In the genomic region with DNA sequence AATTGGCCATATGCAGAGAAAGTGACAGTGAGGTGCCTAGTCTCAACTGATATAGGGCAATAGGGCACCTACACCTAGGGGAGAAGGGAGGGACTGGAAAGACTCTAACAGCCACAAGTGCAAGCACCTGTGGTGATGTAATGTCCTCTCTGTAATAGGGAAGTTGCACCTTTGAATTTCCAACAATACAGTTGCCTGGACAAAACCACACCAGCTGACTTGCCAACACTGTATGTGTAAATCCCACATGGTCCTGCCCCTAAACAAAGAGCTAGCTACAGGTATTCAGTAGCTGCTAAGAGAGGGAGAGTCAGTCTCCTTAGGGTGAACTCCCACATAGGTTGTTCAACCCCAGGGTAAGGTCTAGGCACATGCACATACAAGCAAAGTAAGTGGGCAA, we compare ENCODE assay signal across 34 mouse cellular contexts. TPM values are rescaled to one million over a fixed set of nuclear protein-coding genes. Genes with fewer than 3 reads are reported as not detected.
"Had no signal": no experiment of that assay in that cellular context is flagged by ENCODE, and none has a peak within 500 bp of the region (broad histone marks: within the 10 kb centered on the region; RNA-seq: fewer than 3 reads in every experiment).

No protein-coding gene starts in this region.

- H3K4me1 ChIP-seq: heart, embryonic 12.5 days; hindbrain, embryonic 13.5 days; hindbrain, embryonic 15.5 days; kidney, embryonic 15.5 days; limb, embryonic 13.5 days had no signal

- H3K9ac ChIP-seq: heart, embryonic 12.5 days; hindbrain, embryonic 13.5 days; hindbrain, embryonic 15.5 days; kidney, embryonic 15.5 days; limb, embryonic 13.5 days; limb, embryonic 15.5 days; liver, embryonic 13.5 days; liver, embryonic 15.5 days had no signal

- ATAC-seq: forebrain, embryonic 16.5 days; hindbrain, postnatal 0 days had no signal

- H3K36me3 ChIP-seq: heart, embryonic 12.5 days; hindbrain, embryonic 13.5 days; hindbrain, embryonic 15.5 days; kidney, embryonic 15.5 days; limb, embryonic 13.5 days; limb, embryonic 15.5 days; liver, embryonic 13.5 days; liver, embryonic 15.5 days had no signal

- H3K27me3 ChIP-seq: heart, embryonic 12.5 days; hindbrain, embryonic 13.5 days; hindbrain, embryonic 15.5 days; kidney, embryonic 15.5 days; limb, embryonic 13.5 days; limb, embryonic 15.5 days; liver, embryonic 13.5 days; liver, embryonic 15.5 days had no signal

- H3K27ac ChIP-seq: gastrocnemius, adult 2 months; heart, adult 2 months; hindbrain, embryonic 13.5 days; hindbrain, embryonic 15.5 days; hindbrain, postnatal 0 days; kidney, embryonic 15.5 days; kidney, postnatal 0 days; left cerebral cortex, adult 2 months; limb, embryonic 13.5 days; limb, embryonic 15.5 days; liver, embryonic 13.5 days; liver, embryonic 15.5 days had no signal

- H3K4me3 ChIP-seq: gastrocnemius, adult 2 months; heart, adult 2 months; heart, embryonic 12.5 days; hindbrain, embryonic 13.5 days; hindbrain, embryonic 15.5 days; kidney, embryonic 15.5 days; left cerebral cortex, adult 2 months; limb, embryonic 13.5 days; limb, embryonic 15.5 days; liver, embryonic 13.5 days; liver, embryonic 15.5 days had no signal

- DNase-seq: gastrocnemius, adult 2 months; gastrocnemius, postnatal 10 days; gastrocnemius, postnatal 25 days; heart, adult 2 months; heart, postnatal 14 days; heart, postnatal 4 days; kidney, adult 11 months; kidney, adult 2 months; kidney, adult 9 months; kidney, postnatal 14 days; kidney, postnatal 36 days; layer of hippocampus, adult 9-11 months; layer of hippocampus, postnatal 36 days; left cerebral cortex, postnatal 4 days; liver, embryonic 13.5 days had no signal

- H3K4me2 ChIP-seq: heart, embryonic 12.5 days; hindbrain, embryonic 13.5 days; hindbrain, embryonic 15.5 days; kidney, embryonic 15.5 days; limb, embryonic 13.5 days; limb, embryonic 15.5 days; liver, embryonic 13.5 days; liver, embryonic 15.5 days had no signal

- H3K9me3 ChIP-seq: hindbrain, embryonic 13.5 days; hindbrain, embryonic 15.5 days; kidney, embryonic 15.5 days; limb, embryonic 15.5 days; liver, embryonic 13.5 days; liver, embryonic 15.5 days had no signal

RNA-seq across cellular contexts. Expression of a gene that starts 24.5 kb away (rescaled TPM):
- total RNA-seq: gastrocnemius, postnatal 10 days; gastrocnemius, postnatal 4 days; granulocyte monocyte progenitor cell, adult 5-6 weeks; heart, postnatal 4 days; hindbrain, postnatal 0 days; layer of hippocampus, postnatal 14 days; left cerebral cortex, postnatal 4 days had no signal
- polyA plus RNA-seq: forebrain, embryonic 16.5 days; heart, embryonic 14.5 days; hindbrain, embryonic 11.5 days; hindbrain, postnatal 0 days; intestine, embryonic 14.5 days; kidney, embryonic 15.5 days; kidney, postnatal 0 days; large intestine, adult 2 months; limb, embryonic 11.5 days; limb, embryonic 15.5 days; liver, embryonic 13.5 days had no signal
